Mouse (Mus musculus): ENCODE data around the gene Vmn1r55. TPM values are rescaled to one million over a fixed set of nuclear protein-coding genes. Genes with fewer than 3 reads are reported as not detected.
A peak's percentile ranks its signal among the peaks of the same experiment; 100 is the strongest.
"Not testable (repeated sequence)": the region's sequence is repeated elsewhere in the genome, so short reads cannot be mapped to it uniquely, and the experiment has no call there.

Vmn1r55 gene
- not detected in 2 replicates for total RNA-seq (2012; rRNA removed)

GRCm38 (mm10) chr7:5149570-5149969 lies at the start of gene Vmn1r55:
TSS of gene Vmn1r55 (minus strand) at chr7:5149670.
- not testable (repeated sequence) for H3K4me1 ChIP-seq (ENCODE audit: control insufficient read depth in 2 of 2, insufficient read depth in 2 of 2, low read length in 2 of 2, poor library complexity in 1 of 2); H3K27ac ChIP-seq (ENCODE audit: insufficient read depth, low read depth, low read length, poor library complexity, severe bottlenecking); H3K9me3 ChIP-seq (ENCODE audit: control insufficient read depth, insufficient read depth, low read depth, low read length); H3K4me3 ChIP-seq (ENCODE audit: insufficient read depth in 1 of 2, low read depth in 1 of 2, low read length in 2 of 2, poor library complexity in 1 of 2, severe bottlenecking in 1 of 2); H3K36me3 ChIP-seq (ENCODE audit: control insufficient read depth, insufficient read depth, low read length, poor library complexity, severe bottlenecking); DNase-seq (ENCODE audit: low read depth, low spot score); H3K9ac ChIP-seq (ENCODE audit: insufficient read depth, low read depth, low read length, poor library complexity, severe bottlenecking)
- in situ Hi-C loops (cut with MboI; ENCODE audit: low sequenced_read_pairs in 2 of 2, unreplicated experiment in 2 of 2), result loop anchor here in 1 of 2 experiments (25.0 kb wide), 1 partner anchor 88 kb away; no protein-coding TSS in a partner anchor

DNA sequence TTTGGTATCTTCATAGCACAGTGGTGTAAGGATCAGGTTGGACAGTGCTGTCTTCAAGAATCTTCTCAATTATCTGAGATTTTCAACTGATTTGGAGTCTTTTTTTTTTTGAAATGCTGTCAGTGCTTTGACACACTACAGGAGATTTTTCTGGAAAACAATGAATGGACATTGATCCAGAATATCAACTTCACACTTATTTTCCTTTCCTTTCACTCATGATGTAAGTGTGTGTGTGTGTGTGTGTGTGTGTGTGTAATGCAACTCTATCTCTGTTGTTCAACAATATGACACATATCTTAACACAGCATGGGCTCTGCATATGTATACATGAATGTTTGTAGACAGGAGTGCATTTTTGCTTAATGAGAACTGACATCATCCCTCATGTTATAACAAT lies 47.2 kb upstream of the Vmn1r55 start, which contains the start of gene Vmn1r56:
Gene Vmn1r56, minus strand, starts transcription at position 101 of the 400 bp plus-strand sequence.
- H3K9ac ChIP-seq (ENCODE audit: insufficient read depth, low read depth, low read length, poor library complexity, severe bottlenecking); H3K36me3 ChIP-seq (ENCODE audit: control insufficient read depth, insufficient read depth, low read length, poor library complexity, severe bottlenecking); H3K4me1 ChIP-seq (ENCODE audit: control insufficient read depth in 2 of 2, insufficient read depth in 2 of 2, low read length in 2 of 2, poor library complexity in 1 of 2); H3K9me3 ChIP-seq (ENCODE audit: control insufficient read depth, insufficient read depth, low read depth, low read length); DNase-seq (ENCODE audit: low read depth, low spot score); H3K4me3 ChIP-seq (ENCODE audit: insufficient read depth in 1 of 2, low read depth in 1 of 2, low read length in 2 of 2, poor library complexity in 1 of 2, severe bottlenecking in 1 of 2); in situ Hi-C loops (cut with MboI; ENCODE audit: low sequenced_read_pairs in 2 of 2, unreplicated experiment in 2 of 2); H3K27ac ChIP-seq (ENCODE audit: insufficient read depth, low read depth, low read length, poor library complexity, severe bottlenecking): not testable (repeated sequence)

DNA sequence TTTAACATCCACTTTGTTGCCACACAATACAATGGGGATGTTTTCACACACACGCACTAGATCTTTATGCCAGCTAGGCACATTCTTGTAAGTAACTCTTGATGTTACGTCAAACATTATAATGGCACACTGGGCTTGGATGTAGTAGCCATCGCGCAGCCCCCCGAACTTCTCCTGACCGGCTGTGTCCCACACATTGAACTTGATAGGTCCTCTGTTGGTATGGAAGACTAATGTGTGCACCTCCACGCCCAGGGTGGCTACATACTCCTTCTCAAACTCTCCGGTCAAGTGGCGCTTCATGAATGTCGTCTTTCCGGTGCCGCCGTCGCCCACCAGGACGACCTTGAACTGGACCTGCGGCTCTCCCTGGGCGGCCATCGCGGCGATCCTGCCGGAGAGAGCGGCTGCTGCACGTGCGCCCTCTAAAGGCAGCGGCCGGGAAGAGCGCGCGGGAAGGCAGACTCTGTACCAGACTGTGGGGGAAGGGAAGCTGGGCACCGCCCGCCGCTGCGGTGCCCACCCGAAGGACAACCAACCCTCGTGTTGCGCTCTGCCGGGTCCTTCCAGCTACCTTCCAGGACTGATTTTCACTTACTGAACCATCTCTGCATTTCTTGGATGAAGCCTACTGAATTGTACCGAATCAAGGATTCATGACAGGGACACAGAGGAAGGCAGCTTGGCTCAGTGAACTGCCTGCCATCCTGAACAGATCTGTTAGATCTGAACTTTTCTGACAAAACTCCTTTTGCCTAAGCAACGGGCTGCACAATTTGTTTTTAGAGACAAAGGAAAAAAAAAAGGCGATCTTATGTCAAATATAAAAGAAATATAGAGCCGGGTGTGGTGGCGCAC lies 23.7 kb downstream of the Vmn1r55 start, which contains the start of gene Rasl2-9:
Gene Rasl2-9, minus strand, starts transcription at position 402 of the 858 bp plus-strand sequence.
- Histone ChIP-seq H3K9me3 (ENCODE audit: control insufficient read depth, insufficient read depth, low read depth, low read length) (no peaks in the 10 kb centered on the region), H3K9ac (ENCODE audit: insufficient read depth, low read depth, low read length, poor library complexity, severe bottlenecking) (peak within 1 kb of the TSS; percentile 40; the same call in 1 of the 2 replicates), H3K4me1 (ENCODE audit: control insufficient read depth in 2 of 2, insufficient read depth in 2 of 2, low read length in 2 of 2, poor library complexity in 1 of 2) (peaks cover 0 to 4% of the 10 kb centered on the region in 2 experiments; a peak in 1 of 4 replicates), H3K36me3 (ENCODE audit: control insufficient read depth, insufficient read depth, low read length, poor library complexity, severe bottlenecking) (no peaks in the 10 kb centered on the region), H3K27ac (ENCODE audit: insufficient read depth, low read depth, low read length, poor library complexity, severe bottlenecking) (no peak within 1 kb of the TSS), H3K4me3 (ENCODE audit: insufficient read depth in 1 of 2, low read depth in 1 of 2, low read length in 2 of 2, poor library complexity in 1 of 2, severe bottlenecking in 1 of 2) (peak within 1 kb of the TSS; percentile 50 to 64)
- DNase-seq (ENCODE audit: low read depth, low spot score), result no peak
- no peak for TF ChIP-seq CHD2 (IDR thresholded peaks at IDR 0.05; ENCODE audit: low read depth, low read length)
- TF ChIP-seq ZC3H11A (IDR thresholded peaks at IDR 0.05; ENCODE audit: borderline replicate concordance, low read depth, low read length), result no peak
- TF ChIP-seq ZNF384 (IDR thresholded peaks at IDR 0.05; ENCODE audit: low read depth, low read length), result no peak
- TF ChIP-seq MAFK (IDR thresholded peaks at IDR 0.05; ENCODE audit: insufficient read depth, low read depth, low read length), result no peak
- no peak for TF ChIP-seq HCFC1 (IDR thresholded peaks at IDR 0.05; ENCODE audit: borderline replicate concordance, insufficient read depth, low read length)
- in situ Hi-C loops (cut with MboI; ENCODE audit: low sequenced_read_pairs in 2 of 2, unreplicated experiment in 2 of 2), result loop anchor here in 1 of 2 experiments (25.0 kb wide), 1 partner anchor 112 kb away; no protein-coding TSS in a partner anchor

DNA sequence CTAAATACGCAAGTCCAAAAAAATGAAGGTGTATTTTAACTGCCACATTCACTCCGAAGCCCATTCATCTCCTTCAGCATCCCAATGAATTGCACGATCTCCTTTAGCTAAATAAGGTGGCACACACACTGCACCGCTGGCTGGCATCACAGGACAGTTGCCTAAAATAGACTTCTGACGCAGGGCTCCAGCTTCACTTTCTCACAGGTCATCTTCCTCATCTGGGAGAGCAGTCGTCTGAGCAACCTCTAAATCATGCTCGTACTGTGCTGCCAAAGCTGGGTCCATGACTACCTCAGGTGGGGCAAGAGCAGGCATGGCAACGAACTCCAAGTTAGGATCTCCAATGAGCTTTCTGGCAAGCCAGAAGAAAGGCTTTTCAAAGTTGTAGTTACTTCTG lies 24.4 kb downstream of the Vmn1r55 start:
- H3K36me3 ChIP-seq (ENCODE audit: control insufficient read depth, insufficient read depth, low read length, poor library complexity, severe bottlenecking), result no peaks in the 10 kb centered on the region
- H3K9me3 ChIP-seq (ENCODE audit: control insufficient read depth, insufficient read depth, low read depth, low read length), result no peaks in the 10 kb centered on the region
- H3K9ac ChIP-seq (ENCODE audit: insufficient read depth, low read depth, low read length, poor library complexity, severe bottlenecking), result no peak overlapping the region
- no peak overlapping the region for H3K4me3 ChIP-seq (ENCODE audit: insufficient read depth in 1 of 2, low read depth in 1 of 2, low read length in 2 of 2, poor library complexity in 1 of 2, severe bottlenecking in 1 of 2)
- no peak overlapping the region for H3K27ac ChIP-seq (ENCODE audit: insufficient read depth, low read depth, low read length, poor library complexity, severe bottlenecking)
- no peak for DNase-seq (ENCODE audit: low read depth, low spot score)
- TF ChIP-seq CHD2 (IDR thresholded peaks at IDR 0.05; ENCODE audit: low read depth, low read length) (no peak), ZNF384 (IDR thresholded peaks at IDR 0.05; ENCODE audit: low read depth, low read length) (no peak), MAFK (IDR thresholded peaks at IDR 0.05; ENCODE audit: insufficient read depth, low read depth, low read length) (no peak), ZC3H11A (IDR thresholded peaks at IDR 0.05; ENCODE audit: borderline replicate concordance, low read depth, low read length) (no peak), HCFC1 (IDR thresholded peaks at IDR 0.05; ENCODE audit: borderline replicate concordance, insufficient read depth, low read length) (no peak)
- H3K4me1 ChIP-seq (ENCODE audit: control insufficient read depth in 2 of 2, insufficient read depth in 2 of 2, low read length in 2 of 2, poor library complexity in 1 of 2), result peaks cover 0 to 4% of the 10 kb centered on the region in 2 experiments; a peak in 1 of 4 replicates
- in situ Hi-C loops (cut with MboI; ENCODE audit: low sequenced_read_pairs in 2 of 2, unreplicated experiment in 2 of 2), result loop anchor here in 1 of 2 experiments (25.0 kb wide), 1 partner anchor 112 kb away; no protein-coding TSS in a partner anchor
